Mouse (Mus musculus): ENCODE results near the gene Parvb.
"Not testable (repeated sequence)": the region's sequence is repeated elsewhere in the genome, so short reads cannot be mapped to it uniquely, and the experiment has no call there.

Parvb gene

DNA sequence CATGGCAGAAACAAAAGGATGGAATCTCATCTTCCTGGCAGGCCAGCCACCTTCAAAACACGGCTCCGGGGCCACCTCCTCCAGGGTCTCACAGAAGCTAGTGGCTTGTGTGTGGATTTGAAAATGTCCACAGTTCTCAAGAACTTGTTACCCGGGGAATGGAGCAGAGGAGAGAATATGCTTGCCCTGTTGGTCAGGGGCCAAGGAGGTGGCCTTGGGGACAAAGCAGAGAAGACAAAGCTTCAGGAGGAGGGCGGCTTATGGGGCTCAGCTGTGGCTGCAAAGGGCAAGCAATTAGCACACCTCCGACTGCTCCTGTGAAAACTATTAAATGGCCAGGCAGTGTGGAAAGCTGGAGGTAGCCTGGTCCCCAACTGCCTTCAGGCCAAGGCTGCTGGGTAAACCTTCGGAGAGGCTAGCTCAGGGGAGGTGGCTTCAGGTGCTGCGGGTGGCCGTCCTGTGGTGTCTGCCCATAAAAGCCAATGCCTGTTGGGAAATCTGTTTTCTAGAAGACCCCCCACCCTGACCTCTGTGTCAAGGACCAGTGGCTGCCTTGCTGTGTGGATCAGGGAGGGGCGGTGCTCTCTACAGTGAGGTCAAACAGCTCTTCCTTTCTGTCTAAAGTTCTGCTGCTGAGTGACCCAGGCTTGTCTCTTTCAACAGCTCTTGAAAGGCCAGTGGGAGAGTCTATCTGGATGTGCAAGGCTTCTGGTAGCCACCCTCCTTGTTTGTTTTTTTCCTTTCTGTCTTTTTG lies 26.9 kb downstream of the Parvb start:
- no peak for DNase-seq (ENCODE audit: low spot score)

DNA sequence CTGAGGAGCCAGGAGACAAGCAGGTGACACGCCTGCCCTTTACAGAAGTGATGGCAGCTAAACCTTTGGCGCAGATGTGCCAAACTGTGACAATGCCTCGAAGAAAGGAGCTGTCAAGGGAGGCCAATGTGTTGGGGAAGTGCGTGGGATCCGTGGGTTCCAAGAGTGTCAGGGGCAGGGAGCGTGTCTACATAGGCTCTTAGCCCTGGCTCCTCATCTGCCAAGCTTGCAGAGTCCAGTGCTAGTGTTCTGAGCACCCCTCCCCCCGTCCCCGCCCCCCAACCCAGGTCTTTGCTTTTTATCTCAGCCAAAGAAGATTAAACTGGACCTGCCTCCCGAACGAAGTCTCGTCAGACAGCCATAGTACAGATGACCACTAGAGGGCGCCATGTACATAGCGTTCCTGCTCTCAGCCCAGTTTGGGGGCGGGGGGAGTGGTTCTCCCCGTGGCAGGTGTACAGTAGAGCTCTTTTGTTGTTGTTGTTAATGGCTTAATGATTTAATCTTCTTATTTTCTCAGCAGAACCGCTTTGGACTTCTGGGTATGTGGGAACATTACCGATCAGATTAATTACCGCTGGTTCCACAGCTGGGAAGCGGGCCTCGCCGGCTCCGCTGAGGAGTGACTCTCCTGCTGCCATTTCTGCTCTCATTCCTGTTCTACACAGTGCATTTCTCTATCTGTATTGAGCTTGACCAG lies 28.4 kb downstream of the Parvb start:
- peak; percentile 44 for DNase-seq (ENCODE audit: low spot score)

DNA sequence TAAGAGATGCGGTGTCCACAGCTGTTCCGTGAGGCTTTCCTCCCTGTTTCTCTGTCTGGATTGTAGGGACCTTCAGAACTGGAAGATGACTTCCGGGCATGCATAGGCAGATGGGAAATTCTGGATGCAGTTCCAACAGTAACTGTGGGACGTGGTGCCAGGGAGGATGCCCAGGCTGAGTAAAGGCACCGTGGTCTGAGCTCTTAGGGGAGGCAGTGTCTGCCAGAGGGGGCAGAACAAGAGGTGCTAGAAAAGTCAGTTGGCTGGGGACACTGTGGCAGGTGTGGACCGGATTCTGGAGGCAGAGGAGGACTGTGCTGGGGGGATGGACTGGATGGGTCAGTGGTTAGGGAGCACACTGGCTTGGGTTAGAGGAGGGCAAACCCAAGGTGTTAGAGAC lies 30.8 kb downstream of the Parvb start:
- no peak for DNase-seq (ENCODE audit: low spot score)

DNA sequence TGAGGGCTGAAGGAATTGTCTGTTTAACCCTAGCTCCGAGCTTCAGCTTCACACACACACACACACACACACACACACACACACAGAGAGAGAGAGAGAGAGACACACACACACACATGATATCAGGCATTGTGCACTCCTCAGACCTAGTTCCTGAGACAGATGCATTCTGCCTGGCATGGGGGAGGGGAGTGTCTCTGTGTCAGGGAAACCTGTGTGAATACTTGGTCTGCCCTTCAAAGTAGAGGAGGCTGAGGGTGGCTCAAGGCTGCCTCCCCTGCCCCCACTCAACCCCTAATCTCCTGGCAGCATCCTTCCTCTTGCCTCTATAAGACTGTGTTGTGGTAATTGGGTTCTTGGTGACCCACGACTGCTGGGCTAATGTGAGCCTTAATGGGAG lies 31.7 kb downstream of the Parvb start:
- no peak for DNase-seq (ENCODE audit: low spot score)

DNA sequence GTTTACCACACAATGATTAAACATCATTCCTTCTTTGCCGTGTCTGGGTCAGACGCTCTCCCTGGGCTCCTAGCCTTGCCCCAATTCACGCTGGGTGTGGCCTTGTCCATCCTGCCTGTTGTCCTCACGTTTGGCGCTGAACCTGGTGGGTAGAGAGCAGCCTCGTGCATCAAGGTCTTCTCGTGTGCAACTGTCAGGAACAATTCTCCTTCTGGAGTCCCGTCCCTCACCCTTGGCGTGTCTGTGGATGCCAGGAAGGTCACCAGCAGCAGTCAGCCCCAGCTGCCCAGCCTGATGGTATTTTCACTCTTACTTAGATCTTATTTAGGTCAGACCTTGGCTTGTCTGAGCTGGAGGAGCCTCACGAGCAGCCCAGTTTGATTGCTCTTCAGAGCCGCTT lies 33.3 kb downstream of the Parvb start:
- DNase-seq (ENCODE audit: low spot score): no peak

DNA sequence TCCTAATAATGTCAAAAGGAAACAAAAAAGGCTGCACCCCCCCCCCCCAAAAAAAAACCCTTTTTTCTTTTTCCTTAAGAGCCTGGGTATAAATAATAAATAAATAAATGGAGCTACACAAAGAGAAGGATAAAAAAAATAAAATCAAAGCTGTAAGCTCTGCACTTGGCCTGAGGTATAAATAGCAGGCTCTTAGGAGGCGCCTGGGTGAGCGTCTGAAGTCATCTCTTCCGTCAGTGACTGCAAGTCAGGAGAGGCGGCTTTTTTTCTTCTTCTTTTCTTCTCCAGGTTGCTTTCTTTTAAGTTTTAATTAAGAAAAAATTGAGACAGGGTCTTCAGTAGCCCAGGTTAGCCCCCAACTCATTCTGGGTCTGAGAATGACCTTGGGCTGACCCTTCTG lies 34.4 kb downstream of the Parvb start:
- no peak for DNase-seq (ENCODE audit: low spot score)

DNA sequence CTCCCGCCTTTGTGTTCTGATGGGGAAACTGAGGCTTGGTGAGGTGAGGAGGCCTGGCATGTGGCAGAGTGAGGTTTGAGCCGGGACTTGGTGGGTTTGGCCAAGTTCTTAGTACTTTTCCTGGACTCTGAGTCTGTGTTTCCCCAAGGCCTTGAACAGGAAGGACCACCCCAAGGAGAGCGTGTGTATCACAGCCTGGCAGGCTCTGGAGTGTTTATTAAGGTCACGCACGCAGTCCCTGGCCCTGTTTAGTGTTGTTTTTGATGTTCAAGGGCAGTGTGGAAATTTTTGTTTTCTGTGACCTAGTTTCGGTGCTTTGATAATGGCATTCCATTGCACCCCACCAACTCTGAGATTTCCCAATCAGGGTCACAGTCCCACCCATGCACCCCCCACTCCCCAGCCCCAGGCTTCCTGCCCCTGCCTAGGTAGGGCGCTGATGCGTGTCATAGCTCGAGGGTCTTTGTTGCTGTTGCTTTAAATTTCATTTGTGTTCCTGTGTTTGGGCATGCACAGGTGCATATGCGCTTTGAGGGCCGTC lies 35.9 kb downstream of the Parvb start:
- DNase-seq (ENCODE audit: low spot score): no peak

DNA sequence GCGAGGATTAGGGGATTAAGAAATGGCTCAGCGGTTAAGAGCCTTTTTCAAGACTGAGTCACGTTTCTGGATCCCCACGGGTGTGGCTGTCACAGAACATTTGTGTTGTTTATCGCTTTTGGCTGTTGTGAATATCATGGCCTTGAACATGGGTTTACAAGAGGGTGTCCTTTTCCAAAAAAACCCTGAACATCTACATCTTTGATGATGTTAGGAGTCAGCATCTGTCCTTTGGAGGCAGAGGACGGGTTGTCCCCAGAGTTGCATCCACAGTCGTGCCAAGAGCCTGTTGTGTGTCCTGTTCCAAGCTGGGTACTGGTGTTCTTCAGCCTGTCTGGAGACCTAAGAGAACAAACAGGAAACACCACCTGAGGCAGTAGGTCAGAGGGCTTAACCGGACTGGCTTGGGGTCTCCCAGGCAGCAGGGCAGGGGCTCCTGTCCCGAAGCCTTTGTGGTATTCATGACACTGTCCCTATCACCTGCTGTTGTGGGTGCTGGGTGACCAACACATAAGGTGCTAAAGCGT lies 37.3 kb downstream of the Parvb start:
- DNase-seq (ENCODE audit: low spot score): no peak

DNA sequence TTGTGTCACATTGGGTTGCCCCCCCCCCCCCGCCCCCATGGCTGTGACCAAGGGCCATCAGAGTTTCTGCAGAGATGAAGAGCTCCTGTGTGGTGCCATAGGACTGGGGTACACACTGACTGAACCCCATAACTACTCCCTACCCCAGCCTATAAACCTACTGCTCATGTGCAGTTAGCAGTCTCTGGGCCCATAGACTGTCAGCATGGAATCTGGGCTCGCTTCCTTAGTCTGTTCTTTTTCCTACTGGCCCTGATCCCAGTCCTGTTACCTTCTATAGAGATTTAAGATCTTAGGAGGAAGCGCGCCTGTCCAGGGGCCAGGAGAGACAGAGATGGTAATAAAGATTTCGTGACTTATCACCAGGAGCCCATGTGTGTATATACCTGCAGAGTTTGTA lies 38.2 kb downstream of the Parvb start:
- no peak for DNase-seq (ENCODE audit: low spot score)

DNA sequence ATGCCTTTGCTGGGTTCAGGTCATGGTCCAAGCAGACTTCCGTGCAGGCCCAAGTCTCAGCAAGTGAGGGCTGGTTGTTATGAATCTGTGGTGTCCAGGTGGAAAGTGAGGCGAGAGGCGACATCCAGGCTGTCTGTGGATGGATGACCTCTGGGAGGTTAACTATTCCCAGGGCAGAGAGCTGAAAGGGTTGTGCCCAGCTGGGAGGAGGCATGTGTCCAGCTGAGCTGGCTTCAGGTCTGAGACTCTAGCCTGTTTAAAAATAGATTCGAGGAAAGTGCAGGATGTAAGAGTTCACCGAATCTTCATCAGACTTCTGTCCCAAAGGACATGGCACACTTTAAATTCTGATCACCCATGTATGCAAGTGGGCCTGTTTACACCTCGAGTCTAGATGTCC lies 38.6 kb downstream of the Parvb start:
- DNase-seq (ENCODE audit: low spot score): no peak

DNA sequence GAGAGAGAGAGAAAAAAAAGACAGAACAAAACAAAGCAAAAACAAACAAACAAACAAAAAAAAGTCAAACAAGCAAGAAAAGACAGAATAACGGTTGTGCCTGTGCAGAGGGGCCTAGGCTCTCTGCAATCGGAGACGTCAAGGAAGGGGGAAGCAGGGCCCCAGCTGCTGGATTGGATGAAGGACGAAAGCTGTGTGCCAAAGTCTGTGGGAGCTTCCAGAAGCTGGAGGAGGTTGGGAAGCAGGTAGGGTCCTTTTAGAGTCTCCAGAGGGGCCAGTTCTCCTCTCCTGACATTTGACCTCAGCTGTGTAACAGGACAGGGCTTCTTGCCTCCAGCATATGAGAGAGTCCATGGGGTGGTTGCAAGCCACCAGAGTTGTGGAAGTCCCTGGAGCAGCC lies 44.2 kb downstream of the Parvb start:
- DNase-seq (ENCODE audit: low spot score): no peak

DNA sequence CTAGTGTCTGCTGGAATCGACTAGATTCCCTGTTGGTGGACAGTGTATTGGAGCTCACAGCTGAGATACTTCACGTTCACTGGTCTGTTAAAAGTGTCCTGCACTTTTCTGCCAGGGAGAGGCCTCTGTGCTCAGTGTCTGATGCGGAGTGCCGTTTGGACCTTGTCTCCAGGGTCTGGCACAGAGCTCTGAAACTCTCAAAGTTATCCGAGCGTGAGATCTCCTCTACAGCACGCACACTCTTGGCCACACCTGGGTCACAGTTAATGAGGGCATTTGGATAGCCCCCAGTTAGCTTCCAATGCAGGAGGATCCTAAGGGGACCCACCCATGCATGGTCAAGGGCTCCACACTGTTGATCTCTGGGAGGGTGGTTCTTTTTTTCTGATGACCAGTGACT lies 46.2 kb downstream of the Parvb start:
- DNase-seq (ENCODE audit: low spot score): no peak

DNA sequence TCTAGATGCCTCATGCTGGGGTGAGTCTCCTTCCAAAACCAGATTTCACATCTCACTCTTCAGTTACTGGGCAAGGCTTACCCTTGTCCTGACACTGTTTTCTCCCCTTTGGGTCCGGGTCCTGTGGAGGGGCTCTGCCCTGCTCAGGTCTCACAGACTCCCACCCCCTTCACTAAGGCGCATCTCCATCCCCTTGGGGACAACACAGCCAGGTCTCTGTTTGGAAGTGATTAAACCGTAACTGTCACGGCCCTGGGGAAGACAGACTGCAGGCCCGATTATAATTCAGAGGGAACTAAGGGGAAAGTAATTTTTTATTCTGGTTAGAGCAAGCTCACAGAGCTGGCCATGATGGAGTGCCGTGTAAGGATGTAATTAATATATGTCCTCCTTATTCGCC lies 46.8 kb downstream of the Parvb start:
- no peak for DNase-seq (ENCODE audit: low spot score)

DNA sequence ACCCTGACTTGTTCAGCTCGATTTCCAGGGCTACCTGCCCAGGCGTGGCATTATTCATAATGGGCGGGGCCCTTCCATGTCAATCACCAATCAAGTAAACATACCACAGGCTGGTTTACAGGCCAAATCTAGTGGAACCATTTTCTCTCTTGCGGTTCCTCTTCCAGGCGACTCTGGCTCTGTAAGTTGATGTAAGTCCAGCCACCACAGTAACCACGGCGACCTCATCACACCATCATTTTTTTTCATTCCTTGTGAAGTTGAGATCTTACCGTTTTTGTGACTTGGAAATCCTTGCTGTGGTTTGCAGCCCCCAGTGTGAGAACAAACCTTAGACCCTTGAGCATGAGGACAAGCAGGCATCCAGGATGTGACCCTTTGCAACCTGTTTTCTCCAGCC lies 48.5 kb downstream of the Parvb start:
- no peak for DNase-seq (ENCODE audit: low spot score)

DNA sequence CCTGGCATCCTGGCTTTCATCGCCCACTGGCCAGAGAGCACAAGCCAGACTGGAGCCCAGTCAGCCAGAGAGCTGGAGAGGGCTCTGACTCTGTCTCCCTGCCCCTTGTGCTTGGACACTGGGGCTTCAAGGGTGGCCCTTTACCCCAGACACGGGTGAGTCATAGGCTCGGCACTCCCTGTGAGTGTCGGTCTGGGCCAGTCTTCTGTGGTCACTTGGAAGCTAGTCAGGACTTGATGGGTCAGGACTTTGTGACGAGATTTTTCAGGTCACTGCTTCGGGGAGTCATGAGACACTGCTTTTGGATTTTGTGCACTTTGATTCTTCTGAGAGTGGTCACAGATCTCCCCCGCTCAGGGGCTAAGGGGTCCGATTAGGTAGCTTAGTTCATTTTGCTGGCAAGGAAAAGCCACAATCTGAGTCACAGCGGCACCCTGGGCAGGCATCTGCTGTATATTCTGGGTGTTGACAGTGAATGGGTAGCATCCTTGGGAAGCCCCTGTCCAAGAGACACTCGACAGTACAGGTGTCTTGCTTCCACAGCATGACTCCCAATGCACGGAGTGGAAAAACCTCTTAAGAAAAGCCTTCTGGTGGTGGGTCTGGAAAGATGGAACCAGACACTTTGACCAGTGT lies 49.0 kb downstream of the Parvb start:
- DNase-seq (ENCODE audit: low spot score): no peak

DNA sequence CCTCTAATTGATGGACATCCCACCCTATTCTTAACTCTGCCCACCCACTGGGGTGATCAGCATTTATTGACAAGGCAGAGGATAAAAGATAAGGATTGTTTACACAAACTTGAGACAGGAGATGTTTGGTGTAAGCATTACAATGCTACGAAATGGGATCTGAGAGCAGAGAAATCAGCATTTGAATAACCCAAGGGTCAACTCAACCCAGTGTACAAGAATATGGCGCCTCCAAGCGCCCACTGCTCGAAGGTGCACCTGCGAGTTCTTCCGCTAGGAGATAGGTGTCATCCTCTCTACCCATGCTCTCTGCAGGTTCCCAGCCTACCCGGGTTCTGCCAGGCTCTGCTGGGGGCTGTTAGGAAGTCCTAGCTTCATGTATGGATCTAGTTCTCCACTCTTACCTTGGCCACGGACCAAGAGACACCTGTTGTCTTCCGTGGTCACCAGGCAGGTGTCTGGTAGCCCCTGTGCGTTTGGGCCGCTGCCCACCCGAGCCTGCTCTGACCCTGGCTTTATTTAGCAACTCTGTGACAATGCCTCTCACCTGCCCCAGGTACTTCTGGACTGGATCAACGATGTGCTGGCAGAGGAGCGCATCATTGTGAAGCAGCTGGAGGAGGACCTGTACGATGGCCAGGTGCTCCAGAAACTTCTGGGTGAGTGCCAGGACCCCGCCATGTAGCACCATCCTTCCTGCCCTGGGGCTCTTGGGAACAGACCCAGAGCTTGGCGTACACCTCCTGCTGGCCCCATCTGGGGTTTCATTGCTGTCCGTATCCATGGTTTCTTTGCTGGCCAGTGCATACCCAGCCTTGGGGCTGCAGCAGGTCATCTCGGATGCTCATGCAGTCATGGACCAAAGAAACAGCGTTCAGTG lies 50.6 kb downstream of the Parvb start:
- no peak for DNase-seq (ENCODE audit: low spot score)

DNA sequence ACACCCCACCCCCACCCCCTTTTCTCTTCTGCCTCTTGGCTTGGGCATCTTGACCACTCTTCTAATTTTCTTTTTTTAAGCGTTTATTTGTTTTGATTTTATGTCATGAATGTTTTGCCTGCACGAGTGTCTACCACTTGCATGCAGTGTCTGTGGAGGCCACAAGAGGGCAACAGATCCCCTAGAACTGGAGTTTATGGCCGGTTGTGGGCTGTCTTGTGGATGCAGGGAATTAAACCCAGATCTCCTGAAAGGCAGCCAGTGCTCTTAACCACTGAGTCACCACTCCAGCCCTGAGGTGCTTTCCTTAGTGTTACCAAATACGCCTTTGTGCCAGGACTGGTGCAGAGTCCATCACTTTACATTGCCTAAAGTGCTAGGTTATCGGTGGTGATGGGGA lies 52.2 kb downstream of the Parvb start:
- peak; percentile 20 for DNase-seq (ENCODE audit: low spot score)

DNA sequence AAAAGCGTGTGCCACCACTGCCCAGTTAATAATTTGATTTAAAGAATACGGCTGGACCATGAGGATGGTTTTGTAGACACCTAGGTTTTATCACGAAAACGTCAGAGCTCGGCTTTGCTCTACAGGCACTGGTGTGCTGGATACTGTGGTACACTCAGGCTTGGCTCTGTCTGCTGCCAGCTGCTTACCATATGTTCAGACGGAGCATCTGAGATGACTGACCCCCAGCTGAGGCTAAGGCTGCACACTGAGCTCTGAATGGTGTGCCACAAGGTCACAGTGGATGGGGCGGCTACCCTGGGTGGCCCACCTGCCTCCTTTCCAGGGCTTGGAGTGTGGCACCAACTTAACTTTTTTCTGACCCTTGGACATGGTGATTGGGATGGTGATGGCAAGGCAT lies 53.6 kb downstream of the Parvb start:
- no peak for DNase-seq (ENCODE audit: low spot score)

DNA sequence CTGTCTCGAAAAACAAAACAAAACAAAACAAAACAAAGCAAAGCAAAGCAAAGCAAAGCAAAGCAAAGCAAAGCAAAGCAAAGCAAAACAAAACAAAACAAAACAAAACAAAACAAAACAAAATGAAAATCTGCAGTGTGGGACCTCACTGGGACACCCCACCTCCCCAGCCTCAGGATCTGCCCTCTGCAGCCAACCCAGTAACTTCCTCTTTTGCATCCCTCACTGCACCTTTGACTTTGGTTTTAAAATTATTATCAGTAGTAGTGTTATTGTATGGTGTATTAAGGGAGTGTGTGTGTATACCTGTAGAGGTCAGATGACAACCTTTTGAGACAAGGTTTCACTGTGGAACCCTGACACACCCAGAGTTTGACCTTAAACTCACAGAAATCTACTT lies 57.1 kb downstream of the Parvb start:
- not testable (repeated sequence) for DNase-seq (ENCODE audit: low spot score)

DNA sequence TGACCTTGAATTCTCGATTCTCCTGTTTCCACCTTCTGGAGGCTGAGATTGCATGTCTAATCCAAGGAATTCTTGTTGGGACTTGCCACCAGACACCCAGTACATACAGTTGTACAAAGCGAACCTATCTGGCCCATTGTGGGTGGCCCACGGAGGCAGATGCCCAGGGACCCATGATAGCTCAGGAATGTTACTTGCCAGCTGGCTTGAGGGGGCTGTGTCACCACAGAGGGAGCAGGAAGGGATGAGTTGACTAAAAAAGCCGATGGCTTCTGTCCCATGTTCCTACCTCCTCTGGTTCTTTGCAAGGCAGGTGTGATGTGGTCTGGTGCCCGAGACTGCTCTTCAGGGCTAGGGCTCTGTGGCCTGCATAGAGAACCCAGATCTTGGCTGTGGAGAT lies 59.3 kb downstream of the Parvb start:
- DNase-seq (ENCODE audit: low spot score): no peak

DNA sequence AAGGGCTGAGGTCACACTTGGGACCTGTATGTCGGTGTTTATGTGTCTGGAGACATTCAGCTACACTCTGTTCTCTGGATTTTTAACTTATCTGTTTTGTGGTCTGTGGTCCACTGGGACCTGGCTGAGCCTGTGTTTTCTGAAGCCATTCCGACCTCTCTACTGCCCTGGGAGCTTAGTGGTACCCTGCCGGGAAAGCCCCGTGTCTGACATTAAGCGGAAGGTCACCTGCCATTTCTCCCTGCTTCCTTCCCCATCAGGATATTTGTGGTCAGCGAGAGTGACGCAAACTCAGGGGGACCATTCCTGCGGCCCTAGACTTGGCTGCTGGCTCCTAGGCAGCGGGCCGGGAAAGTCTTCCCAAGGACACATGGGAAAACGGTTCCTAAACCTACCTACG lies 61.7 kb downstream of the Parvb start:
- no peak for DNase-seq (ENCODE audit: low spot score)

DNA sequence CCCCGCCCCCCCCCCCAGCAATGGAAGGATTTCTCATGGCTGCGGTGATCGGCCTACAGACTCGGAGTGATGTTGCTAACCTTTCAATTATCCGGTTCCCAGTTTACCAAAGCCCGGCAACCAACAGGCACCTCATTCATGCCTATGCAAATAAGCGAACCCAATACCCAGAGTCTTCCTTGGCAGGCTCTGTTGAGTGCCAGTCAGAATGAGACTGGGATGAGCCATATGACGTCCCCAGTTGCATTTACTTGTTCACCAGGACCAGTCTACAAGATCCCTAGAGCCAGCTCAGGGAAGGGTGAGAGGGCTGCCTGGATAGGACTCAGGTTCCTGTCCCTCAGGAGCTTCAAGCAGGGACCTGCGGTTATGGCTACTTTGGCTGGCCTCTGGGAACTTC lies 62.5 kb downstream of the Parvb start:
- no peak for DNase-seq (ENCODE audit: low spot score)
